Mouse (Mus musculus) lung, embryonic 15.5 days (tissue): ENCODE data around the gene Ephx3. TPM values are rescaled to one million over a fixed set of nuclear protein-coding genes. Genes with fewer than 3 reads are reported as not detected.
A peak's percentile ranks its signal among the peaks of the same experiment; 100 is the strongest.

Experiments used
- ATAC-seq: fragments of 200-750 bp; cut with Nextera tagmentation; 2 replicates; pipeline ENCODE4 v1.8.0; 2017; ENCODE audit warnings: moderate number of reproducible peaks, borderline replicate concordance; ENCODE audit not compliant: low FRiP score, low TSS enrichment; ENCODE audit errors: extremely low read depth
- H3K27ac ChIP-seq: fragments of 300-500 bp; sonication (generic); 2 replicates; pipeline ENCODE4 v1.5.1; 2015; ENCODE audit warnings: moderate library complexity, mild to moderate bottlenecking, inconsistent platforms
- H3K27me3 ChIP-seq: fragments of 300-500 bp; sonication (generic); 2 replicates; pipeline ENCODE4 v1.6.1; 2015; ENCODE audit warnings: inconsistent platforms
- H3K36me3 ChIP-seq: fragments of 300-500 bp; sonication (generic); 2 replicates; pipeline ENCODE4 v1.6.1; 2015; ENCODE audit warnings: inconsistent platforms
- H3K4me1 ChIP-seq: fragments of 300-500 bp; sonication (generic); 2 replicates; pipeline ENCODE4 v1.6.1; 2015; ENCODE audit warnings: inconsistent platforms
- H3K4me2 ChIP-seq: fragments of 300-500 bp; sonication (generic); 2 replicates; pipeline ENCODE4 v1.6.1; 2015; ENCODE audit warnings: inconsistent platforms, mild to moderate bottlenecking, moderate library complexity
- H3K4me3 ChIP-seq: fragments of 300-500 bp; sonication (generic); 2 replicates; pipeline ENCODE4 v1.5.1; 2015; ENCODE audit warnings: mild to moderate bottlenecking, inconsistent platforms
- H3K9ac ChIP-seq: fragments of 300-500 bp; sonication (generic); 2 replicates; pipeline ENCODE4 v1.6.1; 2015; ENCODE audit warnings: inconsistent platforms
- H3K9me3 ChIP-seq: fragments of 300-500 bp; sonication (generic); 2 replicates; pipeline ENCODE4 v1.6.1; 2016; ENCODE audit warnings: inconsistent platforms
- WGBS: fragments of 180-500 bp; shearing (Covaris S2); methylation state at CpG from one replicate; pipeline ENCODE4 v1.1.7; 2015; 5-methylcytosine and 5-hydroxymethylcytosine counted together
- polyA plus RNA-seq: library from polyadenylated mRNA; unstranded; fragments of >200 nt; fragmentation: Nextera tagmentation; extraction: Ambion mirVana; gene quantifications from 2 replicates; pipeline ENCODE4 v1.2.1, GENCODE M21; 2015

The Ephx3 gene
- polyA plus RNA-seq, 1 experiment from 2014 or later, result 0.11 TPM

GRCm38 (mm10) chr17:32142907-32143854, 46.2 kb downstream of the Ephx3 start:
- Histone ChIP-seq H3K9me3 (no peaks in the 10 kb centered on the region), H3K9ac (no peak overlapping the region), H3K4me2 (peak overlapping the region; percentile 45), H3K27me3 (no peaks in the 10 kb centered on the region), H3K4me3 (peak overlapping the region; percentile 17; the same call in 1 of the 2 replicates), H3K27ac (no peak overlapping the region), H3K4me1 (peaks cover 3% of the 10 kb centered on the region), H3K36me3 (peaks cover 81% of the 10 kb centered on the region)
- ATAC-seq, result peak; percentile 64
- 34% methylated on average over 39 of the region's 39 CpGs for WGBS

GRCm38 (mm10) chr17:32142234-32142633, 47.1 kb downstream of the Ephx3 start:
- Histone ChIP-seq H3K4me3 (no peak overlapping the region), H3K4me2 (no peak overlapping the region), H3K9ac (no peak overlapping the region), H3K36me3 (peaks cover 81% of the 10 kb centered on the region), H3K4me1 (peaks cover 3% of the 10 kb centered on the region), H3K27me3 (no peaks in the 10 kb centered on the region), H3K9me3 (no peaks in the 10 kb centered on the region), H3K27ac (no peak overlapping the region)
- no peak for ATAC-seq
- WGBS, result 91% methylated on average over 1 of the region's 1 CpGs

Other genes starting within 250 kb of the Ephx3 start
- gene Rrp1b, start 153.4 kb downstream of the Ephx3 start, polyA plus RNA-seq, result 48.4 and 57.3 TPM in 2 replicates
- gene Hsf2bp, start 153.2 kb downstream of the Ephx3 start, polyA plus RNA-seq, result 0.55 and 0.78 TPM in 2 replicates
- gene Notch3, start 22.7 kb downstream of the Ephx3 start, polyA plus RNA-seq, result 18.2 and 19.8 TPM in 2 replicates
- 75.4 and 80.0 TPM in 2 replicates for gene Brd4, start 95.2 kb upstream of the Ephx3 start, polyA plus RNA-seq
- 87.1 and 101 TPM in 2 replicates for gene Akap8, start 131.7 kb upstream of the Ephx3 start, polyA plus RNA-seq
- gene Akap8l, start 161.1 kb upstream of the Ephx3 start, polyA plus RNA-seq, result 85.0 and 104 TPM in 2 replicates
- 24.9 and 26.9 TPM in 2 replicates for gene Wiz, start 199.9 kb upstream of the Ephx3 start, polyA plus RNA-seq
- 1.7 and 5.5 TPM in 2 replicates for gene Rasal3, start 214.0 kb upstream of the Ephx3 start, polyA plus RNA-seq
- 0.26 and 1.2 TPM in 2 replicates for gene Pglyrp2, start 234.6 kb upstream of the Ephx3 start, polyA plus RNA-seq